Mouse (Mus musculus): ENCODE results near the gene Meis1.

- TF ChIP-seq CTCF (IDR thresholded peaks at IDR 0.05; ENCODE audit: low read depth, low read length) (no peak), TAL1 (conservative IDR thresholded peaks at IDR 0.05; ENCODE audit: low read depth, low read length) (no peak)
Measured at GRCm38 (mm10) chr11:19008610-19009384, 10.0 kb downstream of the Meis1 start.
